Mouse (Mus musculus): ENCODE results near the gene Syt16. TPM values are rescaled to one million over a fixed set of nuclear protein-coding genes. Genes with fewer than 3 reads are reported as not detected.

Gene Syt16
- polyA plus RNA-seq, 1 experiment from 2014 or later = 0.23 TPM

DNA sequence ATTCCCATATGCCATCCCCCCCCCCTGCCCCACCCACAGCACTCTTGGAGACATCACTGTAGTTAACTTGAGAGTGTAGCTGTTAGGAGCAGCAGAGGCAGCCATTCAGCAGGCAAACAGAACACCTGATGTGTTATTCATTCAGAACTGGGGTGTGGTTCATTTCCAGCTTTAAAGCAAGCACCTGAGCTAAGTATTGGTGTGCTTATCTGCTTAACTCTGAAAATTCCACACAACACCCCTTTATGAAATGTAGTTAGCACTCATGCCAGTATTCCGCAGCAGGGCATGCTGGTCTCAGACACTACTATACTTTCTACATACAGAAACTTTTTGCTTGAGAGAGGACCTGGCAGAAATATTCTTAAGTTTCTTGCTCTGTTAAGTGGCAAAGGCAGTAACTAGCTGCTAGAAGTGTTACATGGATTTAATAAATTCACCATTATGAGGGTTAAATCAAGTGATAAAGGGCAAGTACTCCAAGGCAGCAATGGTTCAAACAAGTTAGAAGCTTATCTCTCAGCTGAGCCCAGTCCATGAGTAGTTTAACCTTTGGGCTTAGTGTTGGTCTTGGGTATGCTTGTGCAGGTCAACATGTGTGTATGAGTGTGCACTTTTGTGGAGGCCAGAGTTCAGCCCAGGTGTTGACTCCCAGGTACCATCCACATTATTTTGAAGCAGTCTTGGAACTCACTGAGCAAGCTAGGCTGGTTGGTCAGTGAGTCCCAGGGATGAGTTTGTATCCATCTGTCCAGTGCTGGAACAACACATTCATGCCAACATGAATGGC is 92.1 kb downstream of the Syt16 start:
- H3K4me1 ChIP-seq (ENCODE audit: control insufficient read depth in 2 of 2, insufficient read depth in 2 of 2, low read length in 2 of 2) = no peaks in the 10 kb centered on the region
- H3K9me3 ChIP-seq (ENCODE audit: control insufficient read depth, low read length) = no peaks in the 10 kb centered on the region
- no peak overlapping the region for H3K4me2 ChIP-seq (ENCODE audit: low read length)
- no peak overlapping the region for H3K4me3 ChIP-seq (ENCODE audit: control insufficient read depth in 1 of 2, insufficient read depth in 1 of 2, low read depth in 1 of 2, low read length in 2 of 2)
- H3K9ac ChIP-seq (ENCODE audit: low read length) = no peak overlapping the region
- H3K27me3 ChIP-seq (ENCODE audit: control insufficient read depth, insufficient read depth, low read length) = no peaks in the 10 kb centered on the region
- 87% methylated on average over 1 of the region's 1 CpGs for WGBS
- no peaks in the 10 kb centered on the region for H3K36me3 ChIP-seq (ENCODE audit: control insufficient read depth, insufficient read depth, low read length)
- ATAC-seq (ENCODE audit: insufficient number of reproducible peaks, insufficient read depth, low FRiP score, low read depth) = no peak
- H3K27ac ChIP-seq (replicated peaks in 1 of 2; ENCODE audit: control insufficient read depth in 1 of 2, insufficient read depth in 1 of 2, low read depth in 2 of 2, low read length in 2 of 2) = no peak overlapping the region

DNA sequence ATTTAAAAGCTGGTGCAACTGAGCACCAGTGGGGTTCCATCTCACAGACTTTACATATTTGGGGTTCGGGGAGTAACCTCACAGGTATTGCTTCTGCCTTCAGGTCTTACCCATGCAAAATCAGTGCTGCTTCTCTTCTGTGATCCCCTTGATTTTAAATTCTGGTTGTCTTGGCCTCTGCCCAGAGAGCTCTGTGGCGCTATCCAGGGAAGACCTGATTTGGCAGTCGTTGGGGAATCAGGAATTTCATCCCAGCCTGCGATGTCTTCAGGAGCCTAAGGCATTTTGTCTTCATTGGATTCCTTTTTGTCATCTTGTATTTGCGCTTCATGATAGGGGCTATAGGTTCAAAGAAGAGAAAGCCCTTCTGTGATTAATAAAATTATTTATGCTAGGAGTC is 95.1 kb downstream of the Syt16 start:
- Histone ChIP-seq H3K9me3 (ENCODE audit: control insufficient read depth, low read length) (no peaks in the 10 kb centered on the region), H3K27me3 (ENCODE audit: control insufficient read depth, insufficient read depth, low read length) (no peaks in the 10 kb centered on the region), H3K27ac (replicated peaks in 1 of 2; ENCODE audit: control insufficient read depth in 1 of 2, insufficient read depth in 1 of 2, low read depth in 2 of 2, low read length in 2 of 2) (no peak overlapping the region), H3K4me1 (ENCODE audit: control insufficient read depth in 2 of 2, insufficient read depth in 2 of 2, low read length in 2 of 2) (no peaks in the 10 kb centered on the region), H3K4me2 (ENCODE audit: low read length) (no peak overlapping the region), H3K9ac (ENCODE audit: low read length) (no peak overlapping the region), H3K4me3 (ENCODE audit: control insufficient read depth in 1 of 2, insufficient read depth in 1 of 2, low read depth in 1 of 2, low read length in 2 of 2) (no peak overlapping the region), H3K36me3 (ENCODE audit: control insufficient read depth, insufficient read depth, low read length) (no peaks in the 10 kb centered on the region)
- no peak for ATAC-seq (ENCODE audit: insufficient number of reproducible peaks, insufficient read depth, low FRiP score, low read depth)
- 71% methylated on average over 5 of the region's 5 CpGs for WGBS

DNA sequence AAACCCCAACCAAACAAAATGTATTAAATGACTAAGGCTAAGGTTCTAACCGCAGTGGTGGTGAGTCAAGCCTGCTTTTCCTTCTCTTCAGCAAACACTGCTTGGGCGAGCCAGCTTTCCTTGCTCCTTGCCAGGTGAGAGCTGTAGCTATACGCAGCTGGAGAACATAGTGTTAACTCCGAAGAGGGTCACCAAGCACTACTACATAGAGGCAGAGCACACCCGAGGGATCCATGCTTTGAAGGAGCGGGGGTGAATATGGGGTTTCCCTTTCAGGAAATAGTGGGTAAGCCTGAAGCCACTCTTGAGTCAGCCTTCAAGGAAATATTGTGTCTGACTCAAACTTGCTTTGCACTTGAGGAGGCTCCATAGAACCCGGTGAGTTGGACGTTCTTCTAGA is 95.6 kb downstream of the Syt16 start:
- ATAC-seq (ENCODE audit: insufficient number of reproducible peaks, insufficient read depth, low FRiP score, low read depth) = no peak
- 73% methylated on average over 8 of the region's 8 CpGs for WGBS

DNA sequence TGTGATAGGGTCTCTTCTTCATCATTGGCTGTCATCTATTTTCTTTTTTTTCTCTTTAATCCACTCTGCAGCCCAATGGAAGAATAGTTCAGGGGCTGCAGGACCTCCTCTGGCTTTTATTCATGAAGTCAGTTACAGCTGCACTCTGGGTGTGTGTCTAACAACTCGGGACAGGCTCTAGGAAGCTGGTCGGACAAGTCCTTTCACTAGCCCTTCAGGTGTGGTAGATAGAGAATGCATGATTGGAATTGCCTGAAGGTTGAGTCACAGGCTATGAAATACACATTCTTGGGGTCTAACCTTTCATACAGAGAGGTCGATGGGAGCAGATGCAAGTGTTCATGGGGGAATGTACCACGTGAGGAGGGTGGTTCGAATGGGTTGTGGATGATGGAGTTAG is 97.2 kb downstream of the Syt16 start:
- no peak for ATAC-seq (ENCODE audit: insufficient number of reproducible peaks, insufficient read depth, low FRiP score, low read depth)
- WGBS = 75% methylated on average over 5 of the region's 5 CpGs

More for the DNA sequence above, 95.6 kb downstream of the Syt16 start:
- H3K9me3 ChIP-seq (ENCODE audit: control insufficient read depth, low read length) = no peaks in the 10 kb centered on the region
- H3K27me3 ChIP-seq (ENCODE audit: control insufficient read depth, insufficient read depth, low read length) = no peaks in the 10 kb centered on the region
- no peak overlapping the region for H3K9ac ChIP-seq (ENCODE audit: low read length)
- H3K36me3 ChIP-seq (ENCODE audit: control insufficient read depth, insufficient read depth, low read length) = no peaks in the 10 kb centered on the region
- H3K4me2 ChIP-seq (ENCODE audit: low read length) = no peak overlapping the region
- H3K27ac ChIP-seq (replicated peaks in 1 of 2; ENCODE audit: control insufficient read depth in 1 of 2, insufficient read depth in 1 of 2, low read depth in 2 of 2, low read length in 2 of 2) = no peak overlapping the region
- no peaks in the 10 kb centered on the region for H3K4me1 ChIP-seq (ENCODE audit: control insufficient read depth in 2 of 2, insufficient read depth in 2 of 2, low read length in 2 of 2)
- H3K4me3 ChIP-seq (ENCODE audit: control insufficient read depth in 1 of 2, insufficient read depth in 1 of 2, low read depth in 1 of 2, low read length in 2 of 2) = no peak overlapping the region

DNA sequence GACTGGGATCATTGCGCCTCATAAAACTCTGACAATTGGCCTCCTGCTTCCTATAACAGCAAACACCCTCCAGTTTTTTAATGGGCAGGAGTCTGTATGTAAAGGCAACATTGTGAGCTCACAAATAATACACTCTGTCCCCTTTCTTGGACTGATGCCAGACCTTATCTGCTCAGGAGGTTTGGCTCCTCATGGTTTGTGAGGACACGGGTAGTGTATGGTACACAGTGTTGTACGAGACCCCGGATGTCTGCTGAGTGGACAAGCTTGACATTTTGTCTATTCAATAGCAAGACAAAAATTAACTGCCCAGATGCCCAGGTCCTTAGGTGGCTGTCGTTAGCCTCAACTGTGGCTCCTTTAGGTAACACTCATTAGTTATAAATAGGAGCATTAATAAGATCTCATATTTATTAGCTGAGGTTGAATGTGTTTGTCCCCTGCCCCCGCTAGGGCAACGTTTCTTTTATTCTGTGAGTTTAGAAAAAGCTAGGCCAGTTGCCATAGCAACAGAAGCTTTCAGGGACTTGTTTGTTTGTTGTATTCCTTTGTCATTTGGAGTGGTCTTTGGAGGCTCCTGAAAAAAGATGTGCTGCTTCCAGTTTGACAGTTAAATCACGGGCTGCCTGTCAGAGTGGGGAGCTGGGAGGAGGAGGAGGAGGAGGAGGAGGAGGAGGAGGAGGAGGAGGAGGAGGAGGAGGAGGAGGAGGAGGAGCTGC is 101.3 kb downstream of the Syt16 start:
- Histone ChIP-seq H3K4me3 (ENCODE audit: control insufficient read depth in 1 of 2, insufficient read depth in 1 of 2, low read depth in 1 of 2, low read length in 2 of 2) (no peak overlapping the region), H3K9ac (ENCODE audit: low read length) (no peak overlapping the region), H3K4me1 (ENCODE audit: control insufficient read depth in 2 of 2, insufficient read depth in 2 of 2, low read length in 2 of 2) (no peaks in the 10 kb centered on the region; a peak in 1 of 4 replicates), H3K4me2 (ENCODE audit: low read length) (no peak overlapping the region), H3K36me3 (ENCODE audit: control insufficient read depth, insufficient read depth, low read length) (no peaks in the 10 kb centered on the region), H3K27ac (replicated peaks in 1 of 2; ENCODE audit: control insufficient read depth in 1 of 2, insufficient read depth in 1 of 2, low read depth in 2 of 2, low read length in 2 of 2) (no peak overlapping the region), H3K9me3 (ENCODE audit: control insufficient read depth, low read length) (no peaks in the 10 kb centered on the region), H3K27me3 (ENCODE audit: control insufficient read depth, insufficient read depth, low read length) (no peaks in the 10 kb centered on the region)
- ATAC-seq (ENCODE audit: insufficient number of reproducible peaks, insufficient read depth, low FRiP score, low read depth) = no peak
- WGBS = 39% methylated on average over 8 of the region's 8 CpGs

More for the DNA sequence above, 97.2 kb downstream of the Syt16 start:
- no peaks in the 10 kb centered on the region for H3K9me3 ChIP-seq (ENCODE audit: control insufficient read depth, low read length)
- H3K4me2 ChIP-seq (ENCODE audit: low read length) = no peak overlapping the region
- H3K9ac ChIP-seq (ENCODE audit: low read length) = no peak overlapping the region
- H3K4me1 ChIP-seq (ENCODE audit: control insufficient read depth in 2 of 2, insufficient read depth in 2 of 2, low read length in 2 of 2) = no peaks in the 10 kb centered on the region; a peak in 1 of 4 replicates
- H3K4me3 ChIP-seq (ENCODE audit: control insufficient read depth in 1 of 2, insufficient read depth in 1 of 2, low read depth in 1 of 2, low read length in 2 of 2) = no peak overlapping the region
- H3K27ac ChIP-seq (replicated peaks in 1 of 2; ENCODE audit: control insufficient read depth in 1 of 2, insufficient read depth in 1 of 2, low read depth in 2 of 2, low read length in 2 of 2) = no peak overlapping the region
- H3K36me3 ChIP-seq (ENCODE audit: control insufficient read depth, insufficient read depth, low read length) = no peaks in the 10 kb centered on the region
- no peaks in the 10 kb centered on the region for H3K27me3 ChIP-seq (ENCODE audit: control insufficient read depth, insufficient read depth, low read length)

DNA sequence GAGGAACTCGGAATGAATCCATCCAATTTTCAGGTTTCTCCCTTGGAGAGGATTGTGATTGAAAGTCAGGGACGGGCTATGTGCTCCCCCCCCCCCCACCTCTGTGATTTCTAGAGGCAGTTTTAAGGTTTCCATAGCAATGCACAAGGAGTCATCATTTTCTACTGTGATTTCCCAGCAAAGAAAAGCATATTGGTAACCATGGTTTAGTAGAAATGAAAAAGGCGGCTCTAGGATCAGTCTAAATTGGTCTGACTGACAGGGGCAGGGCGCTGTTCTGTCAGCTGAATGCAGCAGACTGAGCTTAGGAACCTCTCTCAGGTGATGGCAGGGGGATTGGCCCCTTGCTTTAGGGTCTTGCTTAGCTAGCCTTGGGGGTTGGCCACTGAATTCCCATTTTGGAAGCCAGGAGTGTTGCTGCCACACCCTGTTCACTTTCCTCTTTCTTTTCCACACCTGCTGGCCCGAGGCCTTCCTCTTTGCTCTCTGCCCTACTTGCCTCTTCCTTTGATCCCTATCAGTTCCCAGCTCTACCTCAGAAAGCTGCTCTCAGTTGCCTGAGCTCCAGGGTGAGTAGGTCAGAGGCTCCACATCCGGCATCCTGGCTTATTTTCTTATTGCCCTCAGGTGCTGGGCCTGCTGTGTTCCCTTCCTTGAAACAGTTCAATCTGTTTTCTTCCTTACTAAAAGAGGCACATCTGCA is 108.5 kb downstream of the Syt16 start:
- no peaks in the 10 kb centered on the region for H3K27me3 ChIP-seq (ENCODE audit: control insufficient read depth, insufficient read depth, low read length)
- H3K4me2 ChIP-seq (ENCODE audit: low read length) = no peak overlapping the region
- no peak overlapping the region for H3K4me3 ChIP-seq (ENCODE audit: control insufficient read depth in 1 of 2, insufficient read depth in 1 of 2, low read depth in 1 of 2, low read length in 2 of 2)
- no peaks in the 10 kb centered on the region for H3K36me3 ChIP-seq (ENCODE audit: control insufficient read depth, insufficient read depth, low read length)
- H3K9ac ChIP-seq (ENCODE audit: low read length) = no peak overlapping the region
- ATAC-seq (ENCODE audit: insufficient number of reproducible peaks, insufficient read depth, low FRiP score, low read depth) = no peak
- H3K27ac ChIP-seq (replicated peaks in 1 of 2; ENCODE audit: control insufficient read depth in 1 of 2, insufficient read depth in 1 of 2, low read depth in 2 of 2, low read length in 2 of 2) = no peak overlapping the region
- no peaks in the 10 kb centered on the region for H3K4me1 ChIP-seq (ENCODE audit: control insufficient read depth in 2 of 2, insufficient read depth in 2 of 2, low read length in 2 of 2)
- no peaks in the 10 kb centered on the region for H3K9me3 ChIP-seq (ENCODE audit: control insufficient read depth, low read length)
- WGBS = 73% methylated on average over 6 of the region's 6 CpGs

DNA sequence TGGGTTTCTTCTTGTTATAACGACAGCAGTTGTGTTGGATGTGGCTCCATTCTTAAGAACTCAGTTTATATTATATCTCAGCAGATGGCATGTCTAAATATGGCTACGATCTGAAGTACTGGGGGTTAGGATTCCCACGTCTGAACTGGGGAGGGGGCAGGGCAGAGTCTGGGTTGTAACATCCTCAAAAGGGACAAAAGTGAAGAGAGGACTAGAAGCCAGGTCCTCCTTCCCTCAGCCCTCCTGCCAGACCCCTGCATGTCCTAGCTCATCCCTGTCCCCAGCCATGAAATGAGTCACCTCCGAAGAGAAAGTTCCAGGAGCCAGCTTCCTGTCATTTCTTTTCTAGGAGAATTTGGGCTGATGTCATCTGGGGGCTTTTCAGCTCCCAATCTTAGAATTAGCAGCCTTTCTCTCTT is 111.2 kb downstream of the Syt16 start:
- no peak overlapping the region for H3K4me3 ChIP-seq (ENCODE audit: control insufficient read depth in 1 of 2, insufficient read depth in 1 of 2, low read depth in 1 of 2, low read length in 2 of 2)
- H3K9me3 ChIP-seq (ENCODE audit: control insufficient read depth, low read length) = no peaks in the 10 kb centered on the region
- no peak overlapping the region for H3K4me2 ChIP-seq (ENCODE audit: low read length)
- no peak overlapping the region for H3K9ac ChIP-seq (ENCODE audit: low read length)
- H3K36me3 ChIP-seq (ENCODE audit: control insufficient read depth, insufficient read depth, low read length) = no peaks in the 10 kb centered on the region
- no peak for ATAC-seq (ENCODE audit: insufficient number of reproducible peaks, insufficient read depth, low FRiP score, low read depth)
- H3K27ac ChIP-seq (replicated peaks in 1 of 2; ENCODE audit: control insufficient read depth in 1 of 2, insufficient read depth in 1 of 2, low read depth in 2 of 2, low read length in 2 of 2) = no peak overlapping the region
- no peaks in the 10 kb centered on the region for H3K4me1 ChIP-seq (ENCODE audit: control insufficient read depth in 2 of 2, insufficient read depth in 2 of 2, low read length in 2 of 2)
- WGBS = 50% methylated on average over 4 of the region's 4 CpGs
- no peaks in the 10 kb centered on the region for H3K27me3 ChIP-seq (ENCODE audit: control insufficient read depth, insufficient read depth, low read length)

Measured in heart, embryonic 14.5 days (tissue).